Comparison of ENCODE assay signal across 8 mouse cellular contexts in genomic region chr16:78375821-78376691, GRCm38 (mm10). TPM values are rescaled to one million over a fixed set of nuclear protein-coding genes. Genes with fewer than 3 reads are reported as not detected.
DNase-seq lines count a peak whose midpoint lies in the region; ATAC-seq and TF ChIP-seq lines count a peak whose summit lies in the region.

No protein-coding gene starts in this region.

- peak; percentile 24 to 50 for DNase-seq in frontal cortex, postnatal 10 days (ENCODE audit: low spot score in 2 of 2)
- DNase-seq in frontal cortex, postnatal 36 days (ENCODE audit: low spot score in 2 of 2): no peak
- peak; percentile 74 for DNase-seq in embryonic facial prominence, embryonic 11.5 days (ENCODE audit: low spot score)
- DNase-seq in heart, embryonic 10.5 days (ENCODE audit: low spot score): peak; percentile 83
- DNase-seq in kidney, adult 9 months: peak; percentile 34
- DNase-seq in liver, embryonic 13.5 days: peak; percentile 52
- DNase-seq in splenic B cell, adult 2 months (ENCODE audit: low read depth, low spot score): peak; percentile 78

- no peaks in the 10 kb centered on the region for H3K4me1 ChIP-seq in embryonic facial prominence, embryonic 11.5 days (ENCODE audit: control insufficient read depth, insufficient read depth, low read length)
- H3K4me1 ChIP-seq in heart, embryonic 10.5 days: peaks cover 18% of the 10 kb centered on the region
- peaks cover 25% of the 10 kb centered on the region for H3K4me1 ChIP-seq in liver, embryonic 13.5 days (replicated peaks)

- peak overlapping the region; percentile 94 for H3K9ac ChIP-seq in embryonic facial prominence, embryonic 11.5 days (replicated peaks; ENCODE audit: low read length)
- peak overlapping the region; percentile 92 for H3K9ac ChIP-seq in liver, embryonic 13.5 days

- peak overlapping the region; percentile 52; the same call in 1 of the 2 replicates for H3K27ac ChIP-seq in embryonic facial prominence, embryonic 11.5 days (replicated peaks; ENCODE audit: low read depth, low read length)
- peak overlapping the region; percentile 99 for H3K27ac ChIP-seq in heart, embryonic 10.5 days
- H3K27ac ChIP-seq in liver, embryonic 13.5 days: peak overlapping the region; percentile 73

- H3K36me3 ChIP-seq in embryonic facial prominence, embryonic 11.5 days (replicated peaks; ENCODE audit: control insufficient read depth, insufficient read depth, low read depth, low read length): no peaks in the 10 kb centered on the region
- peaks cover 16% of the 10 kb centered on the region for H3K36me3 ChIP-seq in heart, embryonic 10.5 days
- peaks cover 13% of the 10 kb centered on the region for H3K36me3 ChIP-seq in liver, embryonic 13.5 days
- H3K36me3 ChIP-seq in myocyte (ENCODE audit: control insufficient read depth, insufficient read depth): peaks cover 16% of the 10 kb centered on the region
- H3K36me3 ChIP-seq in splenic B cell, adult 2 months (ENCODE audit: control insufficient read depth, insufficient read depth, low read length, poor library complexity, severe bottlenecking): no peaks in the 10 kb centered on the region

- peak; percentile 70 for ATAC-seq in embryonic facial prominence, embryonic 11.5 days (replicated peaks; ENCODE audit: insufficient number of reproducible peaks, low FRiP score, low TSS enrichment, low read depth)
- peak; percentile 55 for ATAC-seq in liver, embryonic 13.5 days (ENCODE audit: low read depth)

- no peaks in the 10 kb centered on the region for H3K27me3 ChIP-seq in embryonic facial prominence, embryonic 11.5 days (ENCODE audit: control insufficient read depth, insufficient read depth, low read length)
- H3K27me3 ChIP-seq in heart, embryonic 10.5 days (ENCODE audit: insufficient read depth, poor library complexity, severe bottlenecking): no peaks in the 10 kb centered on the region
- no peaks in the 10 kb centered on the region for H3K27me3 ChIP-seq in liver, embryonic 13.5 days
- no peaks in the 10 kb centered on the region for H3K27me3 ChIP-seq in myocyte (ENCODE audit: control insufficient read depth, insufficient read depth, insufficient read length)
- H3K27me3 ChIP-seq in splenic B cell, adult 2 months (ENCODE audit: control insufficient read depth, insufficient read depth, low read length, poor library complexity, severe bottlenecking): no peaks in the 10 kb centered on the region

- peak overlapping the region; percentile 88 for H3K4me3 ChIP-seq in embryonic facial prominence, embryonic 11.5 days (ENCODE audit: low read depth, low read length)
- peak overlapping the region; percentile 98 for H3K4me3 ChIP-seq in heart, embryonic 10.5 days
- peak overlapping the region; percentile 90 for H3K4me3 ChIP-seq in liver, embryonic 13.5 days (replicated peaks)
- H3K4me3 ChIP-seq in myocyte: peak overlapping the region; percentile 47

- under 1% methylated on average over 55 of the region's 100 CpGs for WGBS in embryonic facial prominence, embryonic 11.5 days
- WGBS in heart, embryonic 10.5 days: under 1% methylated on average over 78 of the region's 100 CpGs
- under 1% methylated on average over 70 of the region's 100 CpGs for WGBS in liver, embryonic 13.5 days (ENCODE audit: insufficient replicate concordance)

- TF ChIP-seq POLR2A in myocyte (IDR thresholded peaks at IDR 0.05; ENCODE audit: insufficient read length, low read depth): peak; percentile 17

- H3ac ChIP-seq in myocyte (ENCODE audit: control insufficient read depth, insufficient read length): peak overlapping the region; percentile 89

- H3K4me2 ChIP-seq in embryonic facial prominence, embryonic 11.5 days (ENCODE audit: low read depth, low read length): peak overlapping the region; percentile 74
- peak overlapping the region; percentile 83 for H3K4me2 ChIP-seq in liver, embryonic 13.5 days
- peak overlapping the region; percentile 63 for H3K4me2 ChIP-seq in myocyte (ENCODE audit: low read depth)

- H3K9me3 ChIP-seq in embryonic facial prominence, embryonic 11.5 days (replicated peaks; ENCODE audit: control insufficient read depth, low read length): no peaks in the 10 kb centered on the region
- no peaks in the 10 kb centered on the region for H3K9me3 ChIP-seq in heart, embryonic 10.5 days
- H3K9me3 ChIP-seq in liver, embryonic 13.5 days (replicated peaks): no peaks in the 10 kb centered on the region

- H3K79me2 ChIP-seq in myocyte (ENCODE audit: control insufficient read depth, insufficient read depth): peaks cover 32% of the 10 kb centered on the region

TF ChIP-seq in myocyte, 11 proteins besides CTCF, POLR2A, EP300 and RAD21:
- TF ChIP-seq SRF (IDR thresholded peaks at IDR 0.05; ENCODE audit: control insufficient read depth, insufficient read length, low read depth): no peak
- TF ChIP-seq TCF3 (IDR thresholded peaks at IDR 0.05; ENCODE audit: insufficient read length, low read depth): no peak
- TF ChIP-seq MYOG (IDR thresholded peaks at IDR 0.05; ENCODE audit: control insufficient read depth in 1 of 3, insufficient read depth in 1 of 3, insufficient read length in 2 of 3, low read depth in 2 of 3): no peak
- no peak for TF ChIP-seq CEBPB (IDR thresholded peaks at IDR 0.05; ENCODE audit: insufficient read depth, poor library complexity, severe bottlenecking)
- no peak for TF ChIP-seq MAX (IDR thresholded peaks at IDR 0.05; ENCODE audit: low read depth)

RNA-seq across cellular contexts. Expression of gene Btg3, which starts 0.9 kb away (rescaled TPM):
- polyA plus RNA-seq in embryonic facial prominence, embryonic 11.5 days (2014; fragmentation: Nextera tagmentation; extraction: Ambion mirVana): 37.1 and 43.9 TPM in 2 replicates
- polyA plus RNA-seq in heart, embryonic 10.5 days (2016; fragmentation: Nextera tagmentation; extraction: Ambion mirVana): 76.6 and 93.9 TPM in 2 replicates
- polyA plus RNA-seq in liver, embryonic 13.5 days (2015; fragmentation: Nextera tagmentation; extraction: Ambion mirVana): 27.5 and 28.8 TPM in 2 replicates
- 17.0 TPM for polyA plus RNA-seq in myocyte (2012; fragmentation: generic; extraction: Trizol)

Comparison
In these comparisons a context has a peak if more than half of its experiments do, and no peak if none do; other contexts are left out.
1. DNase-seq: peak in frontal cortex, postnatal 10 days (2 of 2), embryonic facial prominence, embryonic 11.5 days (single experiment), heart, embryonic 10.5 days (single experiment), kidney, adult 9 months (single experiment), liver, embryonic 13.5 days (single experiment) and splenic B cell, adult 2 months (single experiment); none in frontal cortex, postnatal 36 days (0 of 2).
2. H3K4me3 ChIP-seq: peak in every context shown above with its lines; median percentile 98 in heart, embryonic 10.5 days; 90 in liver, embryonic 13.5 days; 88 in embryonic facial prominence, embryonic 11.5 days; 47 in myocyte.
3. Peak in every context shown above with its lines, with median percentiles within 50 percentile points of each other: H3K27ac ChIP-seq and H3K4me2 ChIP-seq.